Mouse (Mus musculus): Measurements from ENCODE around the gene Mlf1.
A peak's percentile ranks its signal among the peaks of the same experiment; 100 is the strongest.

Mlf1 gene

DNA sequence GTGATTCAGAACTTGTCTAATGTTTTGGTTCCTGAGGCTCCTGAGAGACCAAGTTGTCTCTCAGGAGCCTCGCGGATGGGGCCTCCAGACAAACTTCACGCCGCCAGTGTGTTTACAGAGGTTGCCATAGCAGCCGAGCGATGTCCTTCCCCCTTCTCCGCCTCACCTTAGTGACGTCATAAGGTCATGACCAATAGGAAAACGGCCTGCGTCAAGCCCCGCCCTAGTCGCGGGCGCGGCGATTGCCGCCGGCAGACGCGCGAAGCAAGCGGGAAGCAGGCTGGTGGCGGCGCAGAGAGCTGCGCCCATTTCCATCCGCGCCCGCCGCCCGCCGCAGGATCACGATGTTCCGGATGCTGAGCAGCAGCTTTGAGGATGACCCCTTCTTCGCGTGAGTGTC, at the start of gene Mlf1:
TSS of gene Mlf1 (plus strand) at position 226 of the 400 bp plus-strand sequence.
- DNase-seq = peak; percentile 89 to 93

DNA sequence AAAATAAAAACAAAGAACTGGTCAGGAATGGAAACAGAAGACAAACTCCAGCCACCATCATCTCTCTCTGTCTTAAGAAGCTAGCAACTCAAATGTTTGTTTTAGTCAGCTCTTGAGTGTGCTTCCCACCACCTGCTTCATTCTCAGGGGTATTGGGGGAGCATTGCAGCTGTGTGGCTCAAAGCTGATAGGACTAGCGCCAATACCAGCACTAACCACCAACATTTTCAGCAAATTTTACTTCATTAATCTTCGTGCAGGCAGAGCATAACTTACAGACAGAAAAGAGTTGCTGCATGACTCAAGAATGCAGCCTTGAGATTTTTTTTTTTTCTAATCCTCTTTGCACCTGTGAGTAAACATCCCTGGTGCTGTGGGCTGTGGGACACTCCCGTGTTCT, 34.3 kb upstream of the Mlf1 start:
- DNase-seq = no peak

DNA sequence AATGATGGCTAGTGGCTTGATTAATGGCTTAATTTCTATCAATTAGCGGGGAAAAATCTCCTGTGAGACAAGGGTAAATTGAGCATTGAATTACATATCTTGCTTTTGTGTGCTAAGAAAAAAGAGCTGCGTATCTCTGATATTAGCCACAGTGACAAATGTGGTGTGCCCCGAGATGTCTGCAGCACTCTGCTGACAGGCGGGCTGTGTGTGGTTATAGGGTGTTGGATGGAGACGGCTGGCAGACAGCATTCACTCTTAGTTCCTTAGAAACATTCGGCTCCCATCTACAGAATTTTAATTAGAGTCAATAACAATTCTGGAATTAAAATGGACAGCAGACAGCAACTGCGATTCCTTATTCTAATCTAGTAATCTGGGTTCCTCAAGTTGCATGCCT, 33.0 kb upstream of the Mlf1 start:
- no peak for DNase-seq

DNA sequence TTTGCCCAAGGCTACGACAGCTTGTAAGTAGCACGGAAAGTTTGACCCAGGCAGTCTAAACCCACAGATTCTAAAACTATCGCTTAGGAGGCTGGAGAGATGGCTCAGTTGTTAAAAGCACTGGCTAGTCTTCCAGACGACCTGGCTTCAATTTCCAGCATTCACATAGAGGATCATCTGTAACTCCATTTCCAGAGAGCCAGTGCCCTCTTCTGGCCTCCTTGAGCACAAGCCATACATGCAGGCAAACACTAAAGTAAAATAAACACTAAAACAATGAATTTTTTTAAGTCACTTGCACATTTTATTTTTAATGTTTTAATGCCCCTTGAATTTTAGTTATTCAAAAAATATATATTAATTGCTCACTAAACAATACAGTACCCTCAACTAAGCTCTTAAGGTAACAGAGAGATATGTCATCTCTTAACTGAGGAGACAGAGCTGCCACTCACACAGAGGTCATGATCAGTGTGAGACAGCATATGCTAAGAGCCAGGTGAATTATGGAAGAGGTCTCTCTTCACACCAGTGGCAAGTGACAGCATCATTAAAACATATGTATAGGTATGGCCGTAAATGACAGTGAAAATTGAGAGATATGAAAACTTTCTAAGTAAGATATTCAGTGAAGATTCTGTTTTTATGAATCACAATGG, 30.8 kb upstream of the Mlf1 start:
- DNase-seq = peak in 1 of 2 experiments; percentile 13

DNA sequence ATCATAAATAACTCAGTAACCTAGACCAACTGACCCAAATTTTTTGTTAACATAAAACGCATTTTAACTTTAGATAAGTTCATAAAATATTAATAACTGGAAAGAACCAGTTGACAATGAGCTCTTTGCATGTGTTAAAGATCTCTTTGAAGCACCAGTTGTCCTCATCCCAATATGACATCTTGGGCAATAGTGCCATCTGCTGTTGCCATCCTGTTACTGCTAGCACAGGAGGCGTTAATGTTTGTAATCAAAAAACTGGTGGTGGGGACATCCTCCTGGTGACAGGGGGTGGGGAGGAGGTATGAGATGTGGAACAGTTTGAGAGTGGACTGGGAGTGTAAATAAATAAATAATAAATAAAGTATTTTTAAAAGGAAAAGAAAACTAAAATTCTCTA, 29.3 kb upstream of the Mlf1 start:
- peak; percentile 48 to 74 for DNase-seq

DNA sequence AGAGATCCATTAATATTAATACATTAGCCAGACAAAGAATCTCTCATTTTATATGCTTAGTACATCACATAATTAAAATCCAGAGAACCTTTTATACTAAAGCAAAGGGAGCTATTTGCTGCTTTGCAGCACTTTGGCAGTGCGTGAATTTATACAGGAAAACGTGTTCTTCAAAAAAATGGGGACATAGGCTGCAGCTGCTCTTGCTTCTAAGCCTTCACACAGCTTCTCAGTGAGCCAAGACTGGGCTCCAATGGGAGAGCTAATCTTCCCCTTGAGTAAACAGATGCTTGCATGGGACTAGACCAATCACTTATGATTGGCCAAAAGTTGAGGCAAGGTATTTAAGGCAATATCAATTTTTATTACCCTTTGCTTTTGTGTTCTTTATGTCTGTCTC, 27.2 kb upstream of the Mlf1 start:
- DNase-seq = no peak

DNA sequence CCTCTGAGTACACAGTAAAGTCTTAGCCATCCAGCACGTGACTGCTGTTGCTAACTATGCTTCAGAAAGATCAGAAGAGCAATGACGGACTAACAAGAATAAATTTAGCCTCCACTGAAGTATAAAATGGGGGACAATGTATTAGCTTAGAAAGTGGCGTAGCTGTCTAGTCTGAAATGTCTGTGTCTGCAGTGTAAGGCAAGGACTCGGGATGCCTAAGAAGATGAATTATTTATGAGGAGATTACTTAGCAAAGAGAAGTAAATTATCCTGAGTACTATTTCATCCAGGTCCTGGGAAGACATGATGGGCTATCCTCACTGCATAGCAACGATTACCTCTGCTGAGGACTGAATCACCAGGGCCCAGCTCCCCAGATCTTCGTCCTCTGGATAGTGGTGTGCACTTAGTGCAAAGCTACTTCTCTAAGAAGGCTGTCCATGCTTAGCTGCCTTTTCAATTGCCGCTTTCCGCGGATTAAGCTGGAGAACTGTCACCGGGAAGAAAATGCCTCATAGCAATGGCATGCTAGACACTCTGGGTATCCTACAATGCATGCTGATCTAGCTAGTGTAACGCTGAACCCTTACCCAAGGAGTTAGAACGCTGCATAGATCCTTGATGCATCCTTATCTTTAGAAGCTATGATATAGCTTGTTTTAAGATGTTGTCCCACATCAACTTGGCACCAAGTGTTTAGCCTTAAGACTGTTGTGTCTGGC, 22.3 kb upstream of the Mlf1 start:
- no peak for DNase-seq

DNA sequence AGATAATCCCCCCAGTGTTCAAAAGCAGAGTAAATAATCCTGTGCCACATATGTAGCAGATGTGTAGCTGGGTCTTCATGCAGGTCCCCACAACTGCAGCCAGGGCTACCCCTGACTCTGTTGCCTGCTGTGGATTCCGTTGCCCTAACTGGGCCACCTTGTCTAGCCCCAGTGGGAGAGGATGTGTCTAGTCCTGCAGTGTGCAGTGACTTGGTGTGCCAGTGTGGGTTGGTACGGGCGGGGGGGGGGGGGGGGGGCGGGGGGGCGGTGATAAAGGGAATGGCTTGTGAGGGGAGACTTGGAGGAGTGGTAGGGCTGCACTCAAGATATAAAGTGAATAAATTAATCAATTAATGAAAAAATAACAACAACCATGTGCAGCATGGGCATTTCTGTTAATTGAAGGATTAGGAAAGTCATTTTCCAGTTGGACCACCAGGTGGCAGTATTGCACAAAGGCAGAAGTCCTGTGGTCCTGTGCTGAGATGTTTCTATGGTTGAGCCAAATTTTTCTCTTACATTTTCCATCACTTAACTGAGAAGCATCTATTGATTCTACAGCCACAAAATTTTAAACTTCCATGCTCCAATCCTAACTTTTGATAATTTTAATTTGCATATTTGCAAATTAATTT, 21.7 kb upstream of the Mlf1 start:
- DNase-seq = peak; percentile 25 to 67

DNA sequence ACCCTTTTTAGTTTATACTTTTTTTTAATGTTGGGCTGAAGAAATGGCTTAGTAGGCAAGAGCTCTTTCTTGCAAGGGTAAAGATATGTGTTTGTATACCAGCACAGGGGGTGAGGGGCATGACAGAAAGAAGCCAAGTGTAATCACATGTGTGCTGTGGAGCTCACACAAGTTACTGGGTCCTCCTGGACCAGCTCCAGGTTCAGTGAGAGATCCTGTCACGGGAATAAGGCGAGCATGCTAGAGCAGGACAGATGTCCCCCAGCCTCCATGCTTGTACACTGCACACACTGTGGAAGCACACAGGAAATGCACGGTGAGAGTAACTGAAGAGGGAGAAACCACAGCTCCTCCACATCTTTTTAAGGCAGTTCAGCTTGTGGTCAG, 21.1 kb upstream of the Mlf1 start:
- DNase-seq = no peak

DNA sequence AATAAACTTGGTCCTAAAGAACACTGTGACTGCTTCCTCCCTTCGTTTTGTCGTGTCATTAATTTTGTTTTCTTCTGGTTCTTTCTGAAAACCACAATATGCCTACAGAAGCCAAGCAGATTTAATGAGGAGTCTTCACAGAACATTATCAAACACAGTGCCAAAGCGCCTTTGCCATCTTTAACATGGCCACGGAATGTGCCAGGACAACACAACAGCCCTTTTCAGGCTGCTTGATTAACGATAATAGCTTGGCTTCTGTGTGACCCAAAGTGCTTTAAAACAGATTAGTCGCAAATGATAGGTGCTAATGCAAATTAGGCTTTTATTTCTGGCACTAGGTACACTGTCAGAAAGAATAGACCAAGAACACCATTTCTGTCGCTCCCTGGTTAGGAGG, 15.5 kb upstream of the Mlf1 start:
- DNase-seq = no peak

DNA sequence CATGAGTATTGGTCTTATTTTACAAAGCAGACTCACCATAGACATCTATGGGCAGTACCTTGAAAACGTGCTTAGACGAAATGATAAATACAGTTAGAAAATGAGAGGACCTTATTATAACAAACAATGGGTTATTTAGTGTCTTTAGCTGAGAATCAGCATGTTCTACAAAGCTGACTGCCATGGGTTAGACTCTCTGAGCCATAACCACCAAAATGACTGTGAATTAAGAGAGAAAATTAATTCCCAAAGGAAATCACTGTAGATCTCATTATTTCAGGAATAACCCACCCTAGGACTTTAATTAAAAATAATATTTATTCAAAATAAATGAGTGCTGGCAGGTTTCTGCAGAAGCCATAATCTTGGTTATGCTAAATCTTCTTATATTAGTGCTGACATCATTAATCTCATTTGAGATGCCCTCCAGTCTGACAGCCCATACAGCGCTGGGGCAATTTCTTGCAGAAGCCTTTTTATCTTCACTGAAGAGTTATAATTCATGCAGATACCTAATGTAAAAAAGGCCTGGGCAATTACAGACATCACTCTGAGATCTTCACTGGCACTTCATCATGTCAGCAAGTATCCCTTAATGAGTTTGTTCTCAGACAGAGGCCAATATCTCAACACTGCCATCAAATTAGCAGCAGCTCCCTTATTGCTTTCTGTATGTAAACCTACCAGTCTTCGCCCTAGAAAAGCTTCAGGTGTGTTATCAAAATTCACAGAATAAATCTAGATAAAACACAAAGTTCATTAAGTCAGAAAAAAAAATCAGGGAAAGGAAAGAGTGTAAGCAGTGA, 7.6 kb upstream of the Mlf1 start:
- no peak for DNase-seq

DNA sequence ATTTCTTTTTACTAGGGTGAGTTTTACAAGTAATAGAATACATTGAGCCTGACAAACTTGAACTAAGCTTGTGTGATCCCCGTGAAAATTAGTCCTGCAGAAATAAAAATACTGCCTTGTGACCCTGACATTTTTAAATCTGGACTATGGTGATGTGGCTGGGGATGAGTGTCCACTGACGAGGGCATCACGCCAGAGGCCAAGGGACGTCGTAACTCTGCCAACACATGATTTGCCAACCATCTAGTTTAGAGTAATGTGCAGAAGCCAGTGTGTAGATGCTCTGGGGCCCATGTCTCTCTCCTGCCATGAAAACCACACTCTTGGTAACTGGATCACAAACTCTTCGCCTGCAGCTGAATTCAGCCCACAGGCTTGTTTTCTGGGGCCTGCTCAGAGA, 6.4 kb upstream of the Mlf1 start:
- DNase-seq = no peak

DNA sequence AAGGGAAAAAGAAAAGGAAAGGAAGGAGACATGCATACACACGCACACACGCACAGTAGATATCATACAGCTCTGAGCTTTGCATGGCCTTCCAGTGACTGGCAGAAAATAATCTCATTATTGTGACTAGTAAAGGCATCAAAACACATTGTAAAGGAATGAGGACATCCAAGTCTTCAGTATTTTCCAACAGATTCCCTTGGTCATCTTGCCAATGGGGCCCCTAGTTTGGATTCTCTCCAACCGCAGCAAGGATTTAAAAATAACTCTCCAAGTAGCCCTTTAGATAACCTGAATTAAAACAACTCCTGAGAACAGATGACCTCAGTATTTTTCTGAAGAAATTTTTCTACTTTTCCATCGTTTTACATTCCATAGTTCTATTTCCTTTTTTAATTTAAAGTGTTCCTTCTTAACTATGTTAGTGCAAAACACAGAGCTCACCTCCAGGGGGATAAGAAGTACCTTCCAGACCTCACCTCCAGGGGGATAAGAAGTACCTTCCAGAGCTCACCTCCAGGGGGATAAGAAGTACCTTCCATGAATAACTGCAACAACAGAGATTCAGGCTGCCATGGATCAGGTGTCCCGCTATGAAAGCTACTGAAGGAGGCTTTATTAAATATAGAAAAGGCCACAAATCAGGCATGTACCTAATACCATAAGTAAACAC, 4.4 kb upstream of the Mlf1 start:
- no peak for DNase-seq

DNA sequence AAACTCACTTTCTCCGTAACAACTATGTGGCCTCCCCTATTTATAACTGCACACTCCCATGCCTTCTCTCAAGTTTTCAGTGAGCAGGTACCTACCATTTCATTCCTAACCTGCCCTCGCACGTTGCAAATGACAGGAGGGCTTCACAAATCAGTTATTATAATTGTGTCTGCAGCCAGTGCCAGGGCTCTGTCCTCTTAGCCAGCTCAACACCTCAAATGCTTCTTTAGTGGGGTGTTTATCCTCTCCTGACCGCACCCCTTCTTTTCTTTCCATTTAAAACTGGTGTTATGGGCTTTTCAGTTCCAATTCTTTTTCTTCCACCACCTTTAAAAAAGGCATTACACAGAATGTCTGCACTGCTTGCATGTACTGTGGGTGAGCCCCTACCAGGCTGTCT, 1.7 kb upstream of the Mlf1 start:
- no peak for DNase-seq

DNA sequence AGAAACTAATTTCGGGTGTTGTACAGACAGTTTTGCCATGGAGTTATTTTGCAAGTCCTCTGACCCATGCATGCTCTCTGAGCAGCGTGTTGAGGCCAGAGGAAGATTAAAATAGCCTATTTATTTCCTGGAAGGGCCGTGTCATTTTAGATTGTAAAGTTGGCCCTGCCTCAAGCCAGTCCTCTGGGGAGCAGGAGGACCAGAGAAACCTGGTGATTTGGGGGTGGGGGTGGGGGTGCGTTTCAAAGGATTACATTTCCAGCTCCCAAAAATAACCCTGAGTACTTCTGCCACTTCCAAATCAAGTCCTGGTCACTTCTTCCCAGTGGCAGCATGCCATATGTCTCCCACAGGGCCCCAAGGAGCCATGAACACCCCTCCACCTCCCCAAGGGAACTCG, 1.1 kb upstream of the Mlf1 start:
- no peak for DNase-seq

DNA sequence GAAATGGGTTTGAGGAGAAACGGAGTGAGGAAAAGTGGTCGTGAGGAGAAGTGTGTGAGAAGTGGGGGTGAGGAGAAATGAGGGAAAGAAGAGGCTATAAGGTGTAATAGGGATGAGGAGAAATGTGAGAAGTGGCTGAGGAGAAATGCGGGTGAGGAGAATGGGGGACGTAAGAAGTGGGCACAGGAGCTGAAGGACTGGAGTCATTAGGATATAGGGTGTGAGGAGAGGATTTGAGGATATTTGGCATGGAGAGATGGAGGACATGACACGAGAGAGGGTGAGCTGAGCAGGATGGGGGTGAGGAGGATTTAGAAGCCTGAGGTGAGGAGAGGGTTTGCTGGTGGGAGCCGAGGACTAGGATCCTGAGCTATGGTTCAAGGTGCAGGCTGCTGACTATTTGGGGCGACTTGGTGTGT, 472 bp downstream of the Mlf1 start:
- DNase-seq = no peak

DNA sequence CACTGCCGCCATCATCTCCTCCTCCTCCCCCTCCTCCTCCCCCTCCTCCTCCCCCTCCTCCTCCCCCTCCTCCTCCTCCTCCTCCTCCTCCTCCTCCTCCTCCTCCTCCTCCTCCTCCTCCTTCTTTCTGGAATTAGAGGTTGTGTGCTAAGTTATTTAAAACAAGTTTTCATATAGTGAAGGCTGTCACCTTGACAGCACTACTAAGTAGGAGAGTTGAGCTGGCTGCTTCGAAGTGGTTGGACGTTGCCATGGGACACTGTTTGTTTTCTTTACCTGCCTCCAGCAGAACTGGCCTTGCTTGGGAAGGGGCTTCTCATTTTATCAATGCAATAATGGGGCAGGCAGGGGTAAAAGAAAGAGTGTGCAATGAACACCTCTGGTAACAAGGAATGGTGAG, 1.2 kb downstream of the Mlf1 start, which contains the start of gene Gm17402:
TSS of gene Gm17402 (minus strand) at position 101 of the 400 bp plus-strand sequence.
- DNase-seq = no peak

DNA sequence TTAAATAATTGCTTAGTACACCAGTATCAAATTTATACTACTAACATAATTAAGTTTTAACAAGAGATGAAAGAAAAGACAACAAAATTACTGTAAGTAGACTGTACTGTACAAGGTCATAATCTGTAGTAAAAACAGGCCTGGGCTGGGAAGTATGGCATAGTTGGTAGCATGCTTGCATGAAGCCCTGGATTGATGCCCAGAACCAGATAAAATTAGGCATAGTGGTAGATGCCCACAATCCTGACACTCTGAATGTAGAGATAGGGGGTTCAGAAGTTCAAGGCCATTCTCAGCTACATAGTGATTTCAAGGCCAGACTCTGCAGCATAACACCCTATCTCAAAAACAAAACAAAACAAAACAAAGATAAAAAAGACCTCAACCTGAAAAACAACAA, 4.3 kb downstream of the Mlf1 start:
- no peak for DNase-seq

DNA sequence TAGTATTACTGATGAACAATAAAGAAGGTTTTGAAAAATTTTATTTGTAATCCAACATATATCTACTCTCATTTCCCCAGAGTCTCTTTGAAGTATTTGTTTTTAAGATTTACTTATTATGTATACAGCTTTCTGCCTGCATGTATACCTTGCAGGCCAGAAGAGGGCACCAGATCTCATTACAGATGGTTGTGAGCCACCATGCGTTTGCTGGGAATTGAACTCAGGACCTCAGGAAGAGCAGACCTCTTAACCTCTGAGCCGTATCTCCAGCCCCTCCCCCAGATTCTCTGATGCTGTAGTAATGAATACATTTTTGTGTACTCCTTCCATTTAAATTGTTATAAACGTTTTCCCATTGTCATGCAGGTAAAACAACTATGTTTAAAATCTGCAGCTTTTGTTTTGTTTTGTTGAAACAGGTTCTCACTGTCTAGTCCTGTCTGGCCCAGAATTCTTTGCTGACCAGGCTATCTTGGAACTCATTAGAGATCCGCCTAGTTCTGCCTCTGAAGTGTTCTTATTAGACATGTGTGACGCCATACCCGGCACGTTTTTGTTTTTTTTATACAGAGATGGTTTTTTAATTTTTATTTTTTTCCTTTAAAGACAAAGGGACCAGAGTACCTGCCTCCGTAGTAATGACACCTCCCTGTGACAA, 55.6 kb downstream of the Mlf1 start:
- no peak for DNase-seq

DNA sequence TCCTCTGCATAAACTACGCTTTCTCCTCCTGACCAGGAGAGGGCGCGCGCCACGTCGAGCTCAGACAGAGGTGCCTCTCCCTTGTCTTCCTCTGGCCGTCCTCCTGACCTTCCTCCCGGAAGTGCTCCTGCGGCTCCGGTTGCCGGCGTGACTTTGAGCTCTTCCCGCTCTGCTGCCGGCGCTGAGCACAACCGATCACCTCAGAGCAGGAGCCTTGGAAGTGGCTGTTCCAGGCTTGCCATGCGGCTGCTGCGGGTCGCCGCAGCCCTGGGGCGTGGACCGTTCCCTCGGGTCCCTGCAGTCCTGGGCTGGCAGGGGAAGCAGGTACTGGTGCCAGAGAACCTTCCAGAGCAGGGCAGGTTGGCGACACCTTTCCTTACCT, 56.1 kb downstream of the Mlf1 start, which contains the start of gene Gfm1:
TSS of gene Gfm1 (plus strand) at position 98 of the 382 bp plus-strand sequence.
- peak; percentile 92 to 95 for DNase-seq

DNA sequence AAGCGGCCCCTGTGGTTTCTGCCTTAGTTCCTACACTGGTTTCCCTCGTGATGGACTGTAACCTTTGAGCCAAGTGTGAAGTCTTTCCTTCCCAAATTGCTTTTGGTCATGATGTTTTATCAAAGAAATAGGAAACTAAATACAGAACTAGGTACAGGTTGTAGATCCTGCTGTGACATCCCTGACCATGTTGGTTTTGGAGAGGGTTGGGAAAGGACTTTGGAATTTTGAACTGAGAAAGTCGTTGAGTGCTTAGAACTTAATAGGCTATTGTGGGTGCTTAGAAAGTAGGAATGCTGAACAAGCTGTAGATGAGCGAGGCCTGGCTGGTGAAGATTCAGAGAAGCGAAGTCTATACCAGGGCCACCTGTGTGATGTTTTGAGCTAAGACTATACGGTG, 60.1 kb downstream of the Mlf1 start:
- DNase-seq = no peak

DNA sequence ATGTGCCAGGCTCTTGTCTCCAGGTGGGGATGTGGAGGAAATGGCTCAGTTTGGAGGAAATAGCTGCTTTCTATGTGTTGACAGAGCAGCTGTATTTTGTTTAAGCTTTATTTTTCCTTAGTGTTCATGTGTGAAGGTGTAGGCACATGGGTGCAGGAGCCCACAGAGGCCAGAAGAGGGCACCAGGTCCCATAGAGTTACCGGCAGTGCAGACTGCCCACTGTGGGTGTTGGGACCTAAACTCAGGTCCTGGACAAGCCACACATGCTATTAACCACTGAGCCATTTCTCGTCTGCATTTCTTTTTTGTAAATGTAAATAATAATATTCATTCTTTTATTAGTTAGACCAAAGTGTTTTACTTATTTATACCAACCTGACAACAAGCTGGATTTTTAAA, 73.2 kb downstream of the Mlf1 start:
- DNase-seq = no peak

Data from cerebellum, postnatal 25 days (tissue).